Mouse (Mus musculus) limb, embryonic 10.5 days (tissue): ENCODE results near the gene Zfhx3. TPM values are rescaled to one million over a fixed set of nuclear protein-coding genes. Genes with fewer than 3 reads are reported as not detected.

Experiments used
- DNase-seq: peaks from one replicate; pipeline ENCODE4 v3.0.0-alpha.2; 2017; ENCODE audit warnings: low spot score
- H3K27ac ChIP-seq: fragments of 300-500 bp; sonication (generic); 2 replicates; pipeline ENCODE4 v1.5.1; 2016; ENCODE audit warnings: mild to moderate bottlenecking
- H3K27me3 ChIP-seq: fragments of 300-500 bp; sonication (generic); 2 replicates; pipeline ENCODE4 v1.6.1; 2016; ENCODE audit warnings: low read depth, mild to moderate bottlenecking; ENCODE audit not compliant: poor library complexity, severe bottlenecking
- H3K36me3 ChIP-seq: fragments of 300-500 bp; sonication (generic); 2 replicates; pipeline ENCODE4 v1.6.1; 2016; ENCODE audit warnings: mild to moderate bottlenecking, moderate library complexity
- H3K4me1 ChIP-seq: fragments of 300-500 bp; sonication (generic); 2 replicates; pipeline ENCODE4 v1.6.1; 2016
- H3K4me3 ChIP-seq: fragments of 300-500 bp; sonication (generic); 2 replicates; pipeline ENCODE4 v1.5.1; 2016; ENCODE audit warnings: mild to moderate bottlenecking, moderate library complexity
- H3K9me3 ChIP-seq: fragments of 300-500 bp; sonication (generic); replicated peaks from 2 replicates; pipeline ENCODE4 v1.6.1; 2016; ENCODE audit warnings: mild to moderate bottlenecking
- WGBS: fragments of 180-500 bp; shearing (Covaris S2); methylation state at CpG from one replicate; pipeline ENCODE4 v1.1.7; 2016; 5-methylcytosine and 5-hydroxymethylcytosine counted together
- polyA plus RNA-seq: library from polyadenylated mRNA; unstranded; fragments of >200 nt; fragmentation: Nextera tagmentation; extraction: Ambion mirVana; gene quantifications from 2 replicates; pipeline ENCODE4 v1.2.1, GENCODE M21; 2016

The Zfhx3 gene
- polyA plus RNA-seq, 1 experiment from 2014 or later, result 28.1 TPM

DNA sequence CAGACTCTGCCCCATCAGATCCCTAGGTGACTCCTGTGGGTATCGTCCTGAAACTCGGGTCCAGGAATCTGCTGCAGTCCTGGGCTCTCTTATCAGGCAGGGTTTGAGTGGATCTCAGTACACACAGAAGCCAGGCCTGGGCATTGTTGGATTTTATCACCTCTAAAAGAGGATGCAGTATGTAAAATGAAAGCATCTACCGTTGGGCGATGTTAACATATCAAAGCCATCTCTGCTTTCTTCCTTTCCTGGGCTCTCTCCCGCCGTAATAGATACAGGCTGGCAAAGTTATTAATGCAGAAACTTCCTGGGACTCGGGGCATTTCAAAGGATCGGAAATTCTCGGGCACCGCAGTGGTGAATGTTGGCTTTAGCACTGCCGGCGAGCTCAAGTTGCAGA is 537.7 kb downstream of the Zfhx3 start:
- Histone ChIP-seq H3K27ac (peak overlapping the region; percentile 27; the same call in 1 of the 2 replicates), H3K36me3 (no peaks in the 10 kb centered on the region), H3K27me3 (no peaks in the 10 kb centered on the region), H3K4me1 (peaks cover 28% of the 10 kb centered on the region), H3K9me3 (no peaks in the 10 kb centered on the region), H3K4me3 (no peak overlapping the region)
- no peak for DNase-seq
- WGBS, result 66% methylated on average over 12 of the region's 12 CpGs

GRCm38 (mm10) chr8:108481167-108481815 is 538.8 kb downstream of the Zfhx3 start:
- Histone ChIP-seq H3K4me1 (peaks cover 30% of the 10 kb centered on the region), H3K27me3 (no peaks in the 10 kb centered on the region), H3K36me3 (no peaks in the 10 kb centered on the region), H3K4me3 (no peak overlapping the region), H3K27ac (peak overlapping the region; percentile 84), H3K9me3 (no peaks in the 10 kb centered on the region)
- WGBS, result 13% methylated on average over 11 of the region's 11 CpGs
- DNase-seq, result peak; percentile 77

DNA sequence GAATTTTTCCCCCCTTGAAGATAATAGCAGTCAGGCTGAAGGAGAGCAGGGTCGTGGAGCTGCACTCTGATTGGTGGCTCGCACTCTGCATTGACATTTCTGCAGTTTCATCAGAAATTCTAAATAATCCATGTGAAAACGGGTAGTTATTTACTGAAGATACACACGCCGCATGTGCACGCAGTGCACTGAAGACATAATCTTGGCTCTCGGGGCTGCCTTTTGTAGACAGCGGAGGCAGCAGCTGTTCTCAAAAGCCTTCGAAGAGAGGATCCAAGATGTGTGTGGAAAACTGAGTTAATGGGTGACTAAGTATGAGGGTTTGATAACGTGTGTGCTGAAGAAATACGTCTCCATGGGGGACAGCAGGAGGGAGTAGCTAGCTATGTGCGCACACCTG is 553.7 kb downstream of the Zfhx3 start:
- H3K4me3 ChIP-seq, result no peak overlapping the region
- H3K4me1 ChIP-seq, result peaks cover 11% of the 10 kb centered on the region; the same call in 1 of the 2 replicates
- WGBS, result 90% methylated on average over 12 of the region's 12 CpGs
- no peak for DNase-seq
- no peaks in the 10 kb centered on the region for H3K27me3 ChIP-seq
- H3K36me3 ChIP-seq, result no peaks in the 10 kb centered on the region
- H3K9me3 ChIP-seq, result no peaks in the 10 kb centered on the region
- no peak overlapping the region; the same call in 1 of the 2 replicates for H3K27ac ChIP-seq

DNA sequence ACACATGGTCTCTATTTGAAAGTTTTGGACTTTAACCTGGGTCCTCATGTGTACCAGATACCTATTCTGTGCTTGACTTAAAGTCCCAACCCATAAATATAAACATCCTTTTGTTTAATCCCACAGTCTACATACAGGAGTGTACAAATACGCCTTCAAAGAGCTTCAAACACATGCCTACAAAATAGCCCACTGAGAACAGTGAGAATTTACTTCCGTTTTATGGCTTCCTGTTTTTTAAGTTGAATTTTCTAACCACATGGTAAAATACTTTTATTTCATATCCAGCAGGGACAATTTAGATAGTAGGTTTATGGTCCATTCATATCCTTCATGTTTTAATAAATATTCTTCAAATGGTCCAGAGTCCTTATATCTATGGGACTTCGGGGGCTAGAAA is 564.3 kb downstream of the Zfhx3 start:
- WGBS, result 94% methylated on average over 3 of the region's 3 CpGs
- H3K27me3 ChIP-seq, result no peaks in the 10 kb centered on the region
- DNase-seq, result no peak
- H3K9me3 ChIP-seq, result no peaks in the 10 kb centered on the region
- no peak overlapping the region for H3K4me3 ChIP-seq
- no peaks in the 10 kb centered on the region for H3K36me3 ChIP-seq
- H3K4me1 ChIP-seq, result peaks cover 17% of the 10 kb centered on the region
- no peak overlapping the region for H3K27ac ChIP-seq

- WGBS, result 79% methylated on average over 3 of the region's 3 CpGs
- no peaks in the 10 kb centered on the region for H3K27me3 ChIP-seq
- DNase-seq, result no peak
- no peak overlapping the region for H3K27ac ChIP-seq
- H3K9me3 ChIP-seq, result no peaks in the 10 kb centered on the region
- H3K4me1 ChIP-seq, result peaks cover 17% of the 10 kb centered on the region
- no peak overlapping the region for H3K4me3 ChIP-seq
- H3K36me3 ChIP-seq, result no peaks in the 10 kb centered on the region
Measured at GRCm38 (mm10) chr8:108507769-108508168, 565.3 kb downstream of the Zfhx3 start.

- H3K4me3 ChIP-seq, result no peak overlapping the region
- peak overlapping the region; percentile 88 for H3K27ac ChIP-seq
- H3K36me3 ChIP-seq, result no peaks in the 10 kb centered on the region
- no peaks in the 10 kb centered on the region for H3K9me3 ChIP-seq
- no peaks in the 10 kb centered on the region for H3K27me3 ChIP-seq
- 58% methylated on average over 14 of the region's 14 CpGs for WGBS
- DNase-seq, result peak; percentile 43
- peaks cover 15% of the 10 kb centered on the region for H3K4me1 ChIP-seq
Measured at GRCm38 (mm10) chr8:108510641-108511325, 568.3 kb downstream of the Zfhx3 start.

- Histone ChIP-seq H3K27me3 (no peaks in the 10 kb centered on the region), H3K4me1 (no peaks in the 10 kb centered on the region), H3K36me3 (no peaks in the 10 kb centered on the region), H3K27ac (no peak overlapping the region), H3K4me3 (no peak overlapping the region), H3K9me3 (no peaks in the 10 kb centered on the region)
- no peak for DNase-seq
- 95% methylated on average over 7 of the region's 7 CpGs for WGBS
Measured at GRCm38 (mm10) chr8:108518116-108518515, 575.7 kb downstream of the Zfhx3 start.

DNA sequence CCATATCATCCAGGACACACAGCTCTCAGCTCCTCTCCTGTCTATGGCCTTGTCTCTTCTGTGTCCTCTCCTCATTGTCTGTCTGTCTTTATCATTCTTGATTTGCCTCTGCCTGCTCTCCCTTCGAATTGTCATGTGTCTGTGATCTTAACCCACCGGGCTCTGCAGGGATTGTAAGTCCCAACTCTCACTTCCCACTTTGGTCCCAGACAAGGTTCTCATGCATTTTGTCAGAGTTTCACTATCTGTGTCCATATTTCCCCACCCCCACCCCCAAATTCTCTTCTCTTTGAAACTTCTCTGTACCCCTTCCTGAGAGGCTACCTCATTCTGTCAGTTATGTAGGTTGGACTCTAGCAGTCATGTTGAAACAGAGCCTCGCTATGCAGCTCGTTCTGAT is 579.6 kb downstream of the Zfhx3 start:
- no peaks in the 10 kb centered on the region for H3K36me3 ChIP-seq
- no peak overlapping the region for H3K27ac ChIP-seq
- H3K9me3 ChIP-seq, result no peaks in the 10 kb centered on the region
- no peaks in the 10 kb centered on the region for H3K27me3 ChIP-seq
- no peak for DNase-seq
- no peak overlapping the region for H3K4me3 ChIP-seq
- WGBS, result 95% methylated on average over 4 of the region's 4 CpGs
- H3K4me1 ChIP-seq, result no peaks in the 10 kb centered on the region

DNA sequence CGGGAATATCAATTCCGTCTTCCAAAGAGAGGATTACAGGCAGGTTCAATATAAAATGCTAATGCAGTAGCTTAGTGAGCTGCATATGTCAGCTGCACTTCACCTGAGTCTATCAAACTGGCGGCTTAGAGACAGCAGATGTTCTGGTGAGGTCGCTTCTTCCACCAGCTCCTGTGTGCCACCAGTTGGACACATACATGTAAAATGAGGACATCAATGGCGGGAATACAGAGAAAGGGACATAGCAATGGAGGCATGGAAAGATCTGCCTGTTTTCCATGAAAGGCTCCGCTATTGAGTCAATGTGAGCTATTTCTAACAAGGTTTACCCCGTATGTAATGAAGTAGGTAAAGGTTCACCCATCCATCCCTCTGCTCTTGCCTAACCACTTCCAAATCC is 587.0 kb downstream of the Zfhx3 start:
- H3K4me3 ChIP-seq, result no peak overlapping the region
- no peaks in the 10 kb centered on the region for H3K9me3 ChIP-seq
- DNase-seq, result no peak
- WGBS, result 91% methylated on average over 7 of the region's 7 CpGs
- peaks cover 12% of the 10 kb centered on the region for H3K4me1 ChIP-seq
- no peaks in the 10 kb centered on the region for H3K36me3 ChIP-seq
- no peak overlapping the region for H3K27ac ChIP-seq
- H3K27me3 ChIP-seq, result no peaks in the 10 kb centered on the region

DNA sequence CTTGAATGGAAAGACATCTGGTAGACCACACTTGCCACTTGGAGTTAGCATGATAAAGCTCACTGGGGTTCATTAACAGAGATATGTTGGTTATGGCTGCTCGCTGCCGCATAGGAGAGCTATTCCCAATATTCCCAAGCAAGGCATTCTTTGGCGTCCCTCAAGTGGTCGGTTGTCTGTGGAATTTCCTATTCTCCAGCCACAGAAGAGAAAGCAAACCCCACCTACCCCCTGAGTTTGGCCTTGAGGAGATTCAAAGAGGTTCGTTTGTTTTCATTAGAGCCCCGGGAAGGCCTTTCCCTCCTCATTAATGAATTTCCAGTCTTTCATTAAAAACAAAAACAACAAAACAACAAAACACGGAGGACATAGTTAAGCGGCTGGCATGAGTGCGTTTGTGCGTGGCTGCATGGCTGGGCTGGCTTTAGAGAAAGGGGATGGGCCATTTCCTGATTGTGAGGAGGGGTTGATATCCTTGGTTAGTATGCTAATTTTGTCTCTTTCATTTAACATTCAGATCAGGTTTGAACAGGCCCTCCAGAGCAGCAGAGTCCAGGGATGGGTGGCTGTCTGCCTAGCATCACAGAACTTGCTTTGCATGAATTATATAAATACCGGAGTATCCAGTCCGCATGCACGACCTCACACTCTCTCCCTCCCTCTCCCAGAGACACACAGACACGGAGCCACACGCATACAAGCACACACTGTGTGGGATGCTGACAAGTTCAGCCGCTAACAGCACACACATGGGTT is 592.9 kb downstream of the Zfhx3 start:
- 91% methylated on average over 16 of the region's 16 CpGs for WGBS

GRCm38 (mm10) chr8:108536186-108536585 is 593.7 kb downstream of the Zfhx3 start:
- 92% methylated on average over 7 of the region's 7 CpGs for WGBS
- H3K9me3 ChIP-seq, result no peaks in the 10 kb centered on the region
- H3K36me3 ChIP-seq, result no peaks in the 10 kb centered on the region
- H3K27me3 ChIP-seq, result no peaks in the 10 kb centered on the region
- H3K27ac ChIP-seq, result no peak overlapping the region
- peaks cover 12% of the 10 kb centered on the region for H3K4me1 ChIP-seq
- DNase-seq, result no peak
- no peak overlapping the region for H3K4me3 ChIP-seq

More for the DNA sequence above, 592.9 kb downstream of the Zfhx3 start:
- H3K36me3 ChIP-seq, result no peaks in the 10 kb centered on the region
- no peaks in the 10 kb centered on the region for H3K9me3 ChIP-seq
- H3K27me3 ChIP-seq, result no peaks in the 10 kb centered on the region
- peaks cover 12% of the 10 kb centered on the region for H3K4me1 ChIP-seq
- no peak overlapping the region for H3K27ac ChIP-seq
- H3K4me3 ChIP-seq, result no peak overlapping the region
- DNase-seq, result no peak

GRCm38 (mm10) chr8:108536911-108537351 is 594.5 kb downstream of the Zfhx3 start:
- Histone ChIP-seq H3K4me3 (no peak overlapping the region), H3K27me3 (no peaks in the 10 kb centered on the region), H3K4me1 (peaks cover 12% of the 10 kb centered on the region), H3K27ac (no peak overlapping the region), H3K36me3 (no peaks in the 10 kb centered on the region), H3K9me3 (no peaks in the 10 kb centered on the region)
- no peak for DNase-seq
- 86% methylated on average over 15 of the region's 15 CpGs for WGBS
